Mouse (Mus musculus) CH12.LX (cell line): ENCODE measurements around the gene Ptprcap. TPM values are rescaled to one million over a fixed set of nuclear protein-coding genes. Genes with fewer than 3 reads are reported as not detected.

Experiments
- DNase-seq: peaks from one replicate; pipeline ENCODE4 v3.0.0-alpha.2; 2013; ENCODE audit errors: extremely low read depth
- H3K27ac ChIP-seq: 2 replicates; pipeline ENCODE4 v1.5.1; 2012; ENCODE audit warnings: low read depth, mild to moderate bottlenecking, control low read depth, moderate library complexity; ENCODE audit not compliant: insufficient read depth
- H3K27me3 ChIP-seq: replicated peaks from 2 replicates; pipeline ENCODE3; 2012; ENCODE audit warnings: inconsistent platforms
- H3K36me3 ChIP-seq, 2 experiments: replicated peaks in 1 of 2; 2 replicates each; pipeline versions ENCODE3 to v1.6.1; 2012; ENCODE audit warnings: inconsistent platforms in 1 of 2, low read length in 1 of 2, mild to moderate bottlenecking in 1 of 2, mixed read lengths in 1 of 2, moderate library complexity in 1 of 2; ENCODE audit not compliant: control insufficient read depth in 1 of 2, insufficient read depth in 1 of 2
- H3K4me1 ChIP-seq, 2 experiments: 2 replicates each; pipeline ENCODE4 v1.6.1; 2012; ENCODE audit warnings: inconsistent platforms in 1 of 2, moderate library complexity in 1 of 2; ENCODE audit not compliant: insufficient read depth in 2 of 2, control insufficient read depth in 1 of 2
- H3K4me2 ChIP-seq: 2 replicates; pipeline ENCODE4 v1.6.1; 2012; ENCODE audit warnings: low read depth, mild to moderate bottlenecking, control low read depth; ENCODE audit not compliant: poor library complexity, insufficient read depth, severe bottlenecking
- H3K4me3 ChIP-seq, 3 experiments: fragments of 150-350 bp in 1 of 3; sonication (generic) in 1 of 3; replicated peaks in 1 of 3; 2 replicates each; pipeline versions ENCODE3 to v1.5.1; 2011 to 2012; ENCODE audit warnings: low read depth in 2 of 3, low read length in 2 of 3, mild to moderate bottlenecking in 2 of 3, moderate library complexity in 2 of 3, control low read depth in 1 of 3, improper control_type of control experiment in 1 of 3, inconsistent platforms in 1 of 3, mixed read lengths in 1 of 3; ENCODE audit not compliant: poor library complexity in 1 of 3
- H3K79me2 ChIP-seq: replicated peaks from 2 replicates; pipeline ENCODE4 v1.6.1; 2012; ENCODE audit warnings: mild to moderate bottlenecking, moderate library complexity; ENCODE audit not compliant: control insufficient read depth, poor library complexity, insufficient read depth, severe bottlenecking; ENCODE audit errors: extremely low read depth
- H3K9ac ChIP-seq: 2 replicates; pipeline ENCODE4 v1.6.1; 2012; ENCODE audit warnings: low read depth, mild to moderate bottlenecking, control low read depth, moderate library complexity; ENCODE audit not compliant: insufficient read depth
- H3K9me3 ChIP-seq: replicated peaks from 2 replicates; pipeline ENCODE3; 2012; ENCODE audit warnings: low read length, inconsistent platforms, mixed read lengths
- BHLHE40 ChIP-seq: IDR thresholded peaks from 2 replicates; pipeline ENCODE4 v1.6.1; 2011; ENCODE audit warnings: mild to moderate bottlenecking, low read depth, low read length, improper control_type of control experiment
- CHD2 ChIP-seq: IDR thresholded peaks from 2 replicates; pipeline ENCODE4 v1.6.1; 2011; ENCODE audit warnings: low read length, improper control_type of control experiment
- CTCF ChIP-seq, 2 experiments: IDR thresholded peaks in 1 of 2; conservative IDR thresholded peaks in 1 of 2; 2 replicates each; pipeline ENCODE4 v1.5.1; 2011 to 2012; ENCODE audit warnings: low read depth in 2 of 2, low read length in 2 of 2, improper control_type of control experiment in 1 of 2, inconsistent platforms in 1 of 2, mild to moderate bottlenecking in 1 of 2, moderate library complexity in 1 of 2
- E2F4 ChIP-seq: IDR thresholded peaks from 2 replicates; pipeline ENCODE4 v1.6.1; 2011; ENCODE audit warnings: low read depth, low read length, improper control_type of control experiment; ENCODE audit not compliant: insufficient replicate concordance
- ELF1 ChIP-seq: IDR thresholded peaks from 2 replicates; pipeline ENCODE4 v1.6.1; 2014; ENCODE audit warnings: low read depth, mild to moderate bottlenecking, inconsistent platforms, low read length, improper control_type of control experiment
- EP300 ChIP-seq: IDR thresholded peaks from 2 replicates; pipeline ENCODE4 v1.6.1; 2011; ENCODE audit warnings: low read length, improper control_type of control experiment
- ETS1 ChIP-seq: conservative IDR thresholded peaks from 2 replicates; pipeline ENCODE4 v1.6.1; 2012; ENCODE audit warnings: low read depth, mild to moderate bottlenecking, inconsistent platforms, low read length, improper control_type of control experiment, moderate library complexity
- GABPA ChIP-seq: IDR thresholded peaks from 2 replicates; pipeline ENCODE4 v1.6.1; 2012; ENCODE audit warnings: low read depth, low read length, improper control_type of control experiment, inconsistent platforms; ENCODE audit not compliant: insufficient replicate concordance
- JUN ChIP-seq: IDR thresholded peaks from 2 replicates; pipeline ENCODE4 v1.6.1; 2011; ENCODE audit warnings: low read depth, mild to moderate bottlenecking, low read length, improper control_type of control experiment, moderate library complexity; ENCODE audit not compliant: insufficient read depth
- KAT2A ChIP-seq: IDR thresholded peaks from 2 replicates; pipeline ENCODE4 v1.6.1; 2012; ENCODE audit warnings: low read length, improper control_type of control experiment, inconsistent platforms; ENCODE audit not compliant: insufficient replicate concordance
- MXI1 ChIP-seq: IDR thresholded peaks from 2 replicates; pipeline ENCODE4 v1.6.1; 2011; ENCODE audit warnings: mild to moderate bottlenecking, low read depth, low read length, improper control_type of control experiment
- MYC ChIP-seq: IDR thresholded peaks from 2 replicates; pipeline ENCODE4 v1.6.1; 2011; ENCODE audit warnings: low read depth, mild to moderate bottlenecking, improper control_type of control experiment, low read length
- NRF1 ChIP-seq: IDR thresholded peaks from 2 replicates; pipeline ENCODE4 v1.6.1; 2014; ENCODE audit warnings: low read depth, mild to moderate bottlenecking, inconsistent platforms, low read length, improper control_type of control experiment, moderate library complexity
- POLR2A ChIP-seq: IDR thresholded peaks from 2 replicates; pipeline ENCODE4 v1.6.1; 2011; ENCODE audit warnings: low read depth, mild to moderate bottlenecking, improper control_type of control experiment, low read length
- POLR2AphosphoS2 ChIP-seq: IDR thresholded peaks from 2 replicates; pipeline ENCODE4 v1.6.1; 2011; ENCODE audit warnings: low read depth, low read length, improper control_type of control experiment
- TCF12 ChIP-seq: IDR thresholded peaks from 2 replicates; pipeline ENCODE4 v1.6.1; 2014; ENCODE audit warnings: low read depth, mild to moderate bottlenecking, inconsistent platforms, low read length, improper control_type of control experiment
- USF1 ChIP-seq: IDR thresholded peaks from 2 replicates; pipeline ENCODE4 v1.6.1; 2014; ENCODE audit warnings: low read depth, mild to moderate bottlenecking, inconsistent platforms, low read length, improper control_type of control experiment
- USF2 ChIP-seq: conservative IDR thresholded peaks from 2 replicates; pipeline ENCODE4 v1.6.1; 2011; ENCODE audit warnings: low read depth, low read length, improper control_type of control experiment
- dilution Hi-C: fragments of 300-500 bp; cut with MboI; formaldehyde crosslinking; loops from 2 replicates; pipeline ENCODE4 v1.14.3; 2020; ENCODE audit warnings: low sequenced_read_pairs; ENCODE audit not compliant: extremely low pct_unique_long_range_greater_than_20kb, extremely low pct_ligation_motif_present
- in situ Hi-C: fragments of 300-500 bp; cut with MboI; formaldehyde crosslinking; loops from 3 replicates; pipeline ENCODE4 v1.14.3; 2019; ENCODE audit warnings: low sequenced_read_pairs, low pct_ligation_motif_present, low pct_unique_long_range_greater_than_20kb, mixed read lengths
- polyA plus RNA-seq: library from polyadenylated mRNA; unstranded; fragments of >175 nt; gene quantifications from 2 replicates; pipeline ENCODE4 v1.2.1, GENCODE M21; 2012; ENCODE audit warnings: low read depth; ENCODE audit not compliant: insufficient read length
- total RNA-seq, 2 experiments: library from RNA; depleted of rRNA; stranded (reverse); fragments of 300-350 nt in 1 of 2; fragments of >200 nt in 1 of 2; gene quantifications; 2 replicates each; pipeline ENCODE4 v1.2.3; 2012 to 2014

Ptprcap gene
- total and polyA plus RNA-seq, 3 experiments = 343 to 447 (median 438) TPM

DNA sequence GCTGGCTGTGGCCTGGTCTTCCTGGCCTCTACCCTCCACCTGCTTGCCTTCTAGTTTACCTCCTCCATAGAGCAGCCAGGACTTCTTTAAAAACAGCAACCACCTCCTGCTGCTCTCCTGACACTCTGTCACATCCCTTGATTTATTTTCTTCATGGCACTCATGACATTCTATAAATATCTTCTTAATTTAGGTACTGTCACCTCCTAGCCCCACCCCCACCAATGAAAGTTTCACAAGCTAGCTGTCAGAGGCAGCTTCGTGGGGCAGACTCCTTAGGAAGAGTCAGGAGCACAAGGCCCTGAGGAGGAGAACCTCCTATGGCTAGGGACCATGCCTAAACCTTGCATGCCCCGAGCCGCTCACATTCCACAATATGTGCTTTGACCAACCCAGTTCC lies 33.9 kb downstream of the Ptprcap start:
- Histone ChIP-seq H3K4me1 (peaks cover 27 to 71% of the 10 kb centered on the region in 2 experiments), H3K27ac (0 out of 2 replicates have a peak overlapping the region, but pooled peaks have one; percentile 2), H3K79me2 (peaks cover 23% of the 10 kb centered on the region), H3K9me3 (no peaks in the 10 kb centered on the region), H3K27me3 (no peaks in the 10 kb centered on the region), H3K9ac (no peak overlapping the region), H3K36me3 (peaks cover 55 to 69% of the 10 kb centered on the region in 2 experiments), H3K4me3 (peak overlapping the region in 1 of 3 experiments; percentile 41), H3K4me2 (peak overlapping the region; percentile 18)
- no peak for TF ChIP-seq USF1
- TF ChIP-seq EP300 = no peak
- TF ChIP-seq POLR2AphosphoS2 = no peak
- TF ChIP-seq USF2 = no peak
- TF ChIP-seq NRF1 = no peak
- TF ChIP-seq CTCF (conservative IDR thresholded peaks at IDR 0.05 in 1 of 2, IDR thresholded peaks at IDR 0.05 in 1 of 2; ENCODE audit: low read depth in 2 of 2, low read length in 2 of 2) = no peak
- TF ChIP-seq GABPA = no peak
- no peak for TF ChIP-seq TCF12
- no peak for TF ChIP-seq CHD2
- no peak for TF ChIP-seq JUN
- no peak for TF ChIP-seq MXI1
- no peak for TF ChIP-seq MYC
- TF ChIP-seq ELF1 = no peak
- TF ChIP-seq ETS1 = no peak
- no peak for TF ChIP-seq KAT2A
- TF ChIP-seq POLR2A = no peak
- TF ChIP-seq BHLHE40 = no peak
- no peak for DNase-seq
- in situ Hi-C loops = no loop called here
- dilution Hi-C loops = no loop called here

DNA sequence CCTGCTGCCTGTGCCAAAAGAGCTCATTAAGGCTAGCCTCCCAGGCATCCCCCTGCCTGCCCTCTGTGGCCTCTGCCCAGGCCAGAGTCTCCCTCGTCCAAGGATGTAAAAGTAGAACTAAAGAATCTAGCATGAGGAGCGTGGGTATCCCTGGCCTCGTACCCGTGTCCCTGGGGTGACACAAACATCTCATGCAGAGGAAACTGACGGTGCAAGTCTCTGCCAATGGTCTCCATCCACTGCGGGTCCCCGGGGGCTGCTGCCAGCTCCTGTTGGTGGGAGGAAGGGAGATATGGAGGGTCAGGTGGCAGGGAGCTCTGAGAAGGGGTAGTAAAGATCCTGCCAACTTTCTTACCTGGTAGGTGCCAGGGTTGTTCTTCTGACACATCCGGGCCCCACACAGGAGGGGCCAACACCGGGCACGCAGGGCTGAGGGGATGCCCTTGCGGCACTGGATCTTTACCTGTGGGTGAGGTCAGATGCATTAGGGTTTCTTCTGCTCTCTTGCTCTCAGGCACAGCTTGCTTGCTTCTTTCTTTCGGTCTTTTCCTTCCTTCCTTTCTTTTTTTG lies 35.7 kb downstream of the Ptprcap start:
- H3K9me3 ChIP-seq = no peaks in the 10 kb centered on the region
- in situ Hi-C loops = no loop called here
- H3K4me3 ChIP-seq = peak overlapping the region; percentile 20 to 86 (median 33)
- H3K27ac ChIP-seq = peak overlapping the region; percentile 1; the same call in 1 of the 2 replicates
- no peak for TF ChIP-seq ELF1
- no peak for TF ChIP-seq E2F4
- no peak for TF ChIP-seq BHLHE40
- no peak for TF ChIP-seq NRF1
- H3K9ac ChIP-seq = peak overlapping the region; percentile 34; the same call in 1 of the 2 replicates
- dilution Hi-C loops = no loop called here
- H3K36me3 ChIP-seq = peaks cover 48 to 63% of the 10 kb centered on the region in 2 experiments
- no peak for DNase-seq
- peaks cover 41% of the 10 kb centered on the region for H3K79me2 ChIP-seq
- H3K27me3 ChIP-seq = no peaks in the 10 kb centered on the region
- H3K4me2 ChIP-seq = peak overlapping the region; percentile 37
- peaks cover 26 to 67% of the 10 kb centered on the region in 2 experiments for H3K4me1 ChIP-seq
